Mouse (Mus musculus) MEL (cell line): ENCODE data around the gene Ptpre. TPM values are rescaled to one million over a fixed set of nuclear protein-coding genes. Genes with fewer than 3 reads are reported as not detected.

ENCODE experiments used
- DNase-seq: peaks from one replicate; pipeline ENCODE4 v3.0.0; 2011; ENCODE audit warnings: low read depth, low spot score
- H3K27ac ChIP-seq: 2 replicates; pipeline ENCODE4 v1.5.1; 2012; ENCODE audit warnings: low read depth, mild to moderate bottlenecking, control low read depth, low read length, moderate library complexity; ENCODE audit not compliant: control insufficient read depth
- H3K27me3 ChIP-seq, 2 experiments: fragments of 150-350 bp in 1 of 2; sonication (generic) in 1 of 2; 2 replicates each; pipeline ENCODE4 v1.6.1; 2012; ENCODE audit warnings: low read length in 2 of 2, mild to moderate bottlenecking in 2 of 2, improper control_type of control experiment in 1 of 2, moderate library complexity in 1 of 2; ENCODE audit not compliant: insufficient read depth in 2 of 2, control insufficient read depth in 1 of 2
- H3K36me3 ChIP-seq, 2 experiments: 2 replicates each; pipeline ENCODE4 v1.6.1; 2012 to 2014; ENCODE audit warnings: low read length in 2 of 2, improper control_type of control experiment in 1 of 2, inconsistent platforms in 1 of 2, mild to moderate bottlenecking in 1 of 2; ENCODE audit not compliant: insufficient read depth in 2 of 2, control insufficient read depth in 1 of 2
- H3K4me1 ChIP-seq, 2 experiments: fragments of 150-350 bp in 1 of 2; sonication (generic) in 1 of 2; 2 replicates each; pipeline ENCODE4 v1.6.1; 2012; ENCODE audit warnings: low read length in 2 of 2, improper control_type of control experiment in 1 of 2, mild to moderate bottlenecking in 1 of 2; ENCODE audit not compliant: insufficient read depth in 2 of 2, control insufficient read depth in 1 of 2
- H3K4me3 ChIP-seq, 2 experiments: fragments of 150-350 bp in 1 of 2; sonication (generic) in 1 of 2; 2 replicates each; pipeline ENCODE4 v1.5.1; 2012; ENCODE audit warnings: low read depth in 2 of 2, low read length in 2 of 2, mild to moderate bottlenecking in 2 of 2, moderate library complexity in 2 of 2, control low read depth in 1 of 2, improper control_type of control experiment in 1 of 2; ENCODE audit not compliant: control insufficient read depth in 1 of 2, insufficient read depth in 1 of 2
- H3K79me2 ChIP-seq: 2 replicates; pipeline ENCODE4 v1.6.1; 2012; ENCODE audit warnings: mild to moderate bottlenecking, low read length, moderate library complexity; ENCODE audit not compliant: control insufficient read depth, poor library complexity, insufficient read depth
- H3K9ac ChIP-seq: 2 replicates; pipeline ENCODE4 v1.6.1; 2012; ENCODE audit warnings: low read depth, mild to moderate bottlenecking, control low read depth, low read length, moderate library complexity; ENCODE audit not compliant: control insufficient read depth, poor library complexity, severe bottlenecking
- H3K9me3 ChIP-seq: fragments of 150-350 bp; sonication (generic); replicated peaks from 2 replicates; pipeline ENCODE4 v1.6.1; 2012; ENCODE audit warnings: mild to moderate bottlenecking, low read length, improper control_type of control experiment, moderate library complexity; ENCODE audit not compliant: insufficient read depth
- BHLHE40 ChIP-seq: IDR thresholded peaks from 2 replicates; pipeline ENCODE4 v1.6.1; 2012; ENCODE audit warnings: low read depth, mild to moderate bottlenecking, inconsistent platforms, low read length, improper control_type of control experiment, borderline replicate concordance
- CHD1 ChIP-seq: IDR thresholded peaks from 2 replicates; pipeline ENCODE4 v1.6.1; 2012; ENCODE audit warnings: low read depth, mild to moderate bottlenecking, inconsistent platforms, low read length, improper control_type of control experiment
- CHD2 ChIP-seq: IDR thresholded peaks from 2 replicates; pipeline ENCODE4 v1.6.1; 2011; ENCODE audit warnings: low read length, improper control_type of control experiment
- CTCF ChIP-seq, 3 experiments: IDR thresholded peaks in 2 of 3; conservative IDR thresholded peaks in 1 of 3; 2 replicates each; pipeline ENCODE4 v1.5.1; 2011 to 2012; ENCODE audit warnings: low read length in 3 of 3, low read depth in 2 of 3, mild to moderate bottlenecking in 2 of 3, improper control_type of control experiment in 1 of 3, inconsistent platforms in 1 of 3, mixed read lengths in 1 of 3, moderate library complexity in 1 of 3; ENCODE audit not compliant: control insufficient read depth in 1 of 3, insufficient read depth in 1 of 3, poor library complexity in 1 of 3, severe bottlenecking in 1 of 3
- E2F4 ChIP-seq: IDR thresholded peaks from 2 replicates; pipeline ENCODE4 v1.6.1; 2011; ENCODE audit warnings: low read depth, low read length, improper control_type of control experiment, borderline replicate concordance
- ELF1 ChIP-seq: IDR thresholded peaks from 2 replicates; pipeline ENCODE4 v1.6.1; 2014; ENCODE audit warnings: low read depth, mild to moderate bottlenecking, inconsistent platforms, low read length, improper control_type of control experiment, moderate library complexity
- EP300 ChIP-seq, 2 experiments: IDR thresholded peaks; 2 replicates each; pipeline ENCODE4 v1.6.1; 2011; ENCODE audit warnings: improper control_type of control experiment in 2 of 2, low read length in 2 of 2, low read depth in 1 of 2, mild to moderate bottlenecking in 1 of 2
- ETS1 ChIP-seq: IDR thresholded peaks from 2 replicates; pipeline ENCODE4 v1.6.1; 2012; ENCODE audit warnings: low read depth, mild to moderate bottlenecking, inconsistent platforms, low read length, improper control_type of control experiment, moderate library complexity
- GATA1 ChIP-seq: IDR thresholded peaks from 2 replicates; pipeline ENCODE4 v1.6.1; 2011; ENCODE audit warnings: low read depth, low read length, improper control_type of control experiment
- HCFC1 ChIP-seq: IDR thresholded peaks from 2 replicates; pipeline ENCODE4 v1.6.1; 2012; ENCODE audit warnings: low read depth, mild to moderate bottlenecking, inconsistent platforms, low read length, improper control_type of control experiment, moderate library complexity
- KAT2A ChIP-seq: conservative IDR thresholded peaks from 2 replicates; pipeline ENCODE4 v1.6.1; 2012; ENCODE audit warnings: low read depth, low read length, improper control_type of control experiment, inconsistent platforms
- MAFK ChIP-seq: IDR thresholded peaks from 2 replicates; pipeline ENCODE4 v1.6.1; 2011; ENCODE audit warnings: low read depth, mild to moderate bottlenecking, low read length, improper control_type of control experiment, borderline replicate concordance
- MAX ChIP-seq: IDR thresholded peaks from 2 replicates; pipeline ENCODE4 v1.6.1; 2011; ENCODE audit warnings: low read length, improper control_type of control experiment
- MAZ ChIP-seq: IDR thresholded peaks from 2 replicates; pipeline ENCODE4 v1.6.1; 2012; ENCODE audit warnings: low read depth, mild to moderate bottlenecking, inconsistent platforms, low read length, improper control_type of control experiment
- MEF2A ChIP-seq: IDR thresholded peaks from 2 replicates; pipeline ENCODE4 v1.6.1; 2014; ENCODE audit warnings: low read depth, mild to moderate bottlenecking, inconsistent platforms, low read length, improper control_type of control experiment; ENCODE audit not compliant: poor library complexity, insufficient replicate concordance, severe bottlenecking; ENCODE audit errors: extremely low read depth
- MXI1 ChIP-seq: IDR thresholded peaks from 2 replicates; pipeline ENCODE4 v1.6.1; 2011; ENCODE audit warnings: mild to moderate bottlenecking, low read depth, low read length, improper control_type of control experiment
- MYB ChIP-seq: IDR thresholded peaks from 2 replicates; pipeline ENCODE4 v1.6.1; 2011; ENCODE audit warnings: mild to moderate bottlenecking, low read depth, low read length, improper control_type of control experiment
- NELFE ChIP-seq: IDR thresholded peaks from 2 replicates; pipeline ENCODE4 v1.6.1; 2011; ENCODE audit warnings: low read depth, low read length, improper control_type of control experiment
- POLR2A ChIP-seq, 2 experiments: IDR thresholded peaks; 2 replicates each; pipeline ENCODE4 v1.6.1; 2011 to 2012; ENCODE audit warnings: low read length in 2 of 2, mild to moderate bottlenecking in 2 of 2, control low read depth in 1 of 2, improper control_type of control experiment in 1 of 2, low read depth in 1 of 2, moderate library complexity in 1 of 2; ENCODE audit not compliant: control insufficient read depth in 1 of 2, insufficient read depth in 1 of 2, poor library complexity in 1 of 2
- POLR2AphosphoS2 ChIP-seq: IDR thresholded peaks from 2 replicates; pipeline ENCODE4 v1.6.1; 2011; ENCODE audit warnings: low read length, improper control_type of control experiment
- POLR2AphosphoS5 ChIP-seq: IDR thresholded peaks from 2 replicates; pipeline ENCODE4 v1.6.1; 2012; ENCODE audit warnings: low read depth, borderline replicate concordance, mild to moderate bottlenecking, inconsistent platforms, low read length, moderate library complexity, mixed read lengths
- RAD21 ChIP-seq: IDR thresholded peaks from 2 replicates; pipeline ENCODE4 v1.6.1; 2011; ENCODE audit warnings: mild to moderate bottlenecking, low read depth, low read length, improper control_type of control experiment
- RCOR1 ChIP-seq: IDR thresholded peaks from 2 replicates; pipeline ENCODE4 v1.6.1; 2012; ENCODE audit warnings: low read depth, mild to moderate bottlenecking, inconsistent platforms, low read length, improper control_type of control experiment
- SIN3A ChIP-seq: IDR thresholded peaks from 2 replicates; pipeline ENCODE4 v1.6.1; 2012; ENCODE audit warnings: low read length, improper control_type of control experiment, inconsistent platforms
- SMC3 ChIP-seq: IDR thresholded peaks from 2 replicates; pipeline ENCODE4 v1.6.1; 2011; ENCODE audit warnings: low read depth, low read length, improper control_type of control experiment
- TBP ChIP-seq: IDR thresholded peaks from 2 replicates; pipeline ENCODE4 v1.8.0; 2011; ENCODE audit warnings: low read depth, low read length, improper control_type of control experiment
- TCF12 ChIP-seq: IDR thresholded peaks from 2 replicates; pipeline ENCODE4 v1.6.1; 2014; ENCODE audit warnings: low read depth, mild to moderate bottlenecking, inconsistent platforms, low read length, improper control_type of control experiment, moderate library complexity
- UBTF ChIP-seq: IDR thresholded peaks from 2 replicates; pipeline ENCODE4 v1.6.1; 2012; ENCODE audit warnings: low read depth, mild to moderate bottlenecking, inconsistent platforms, low read length, improper control_type of control experiment, moderate library complexity, borderline replicate concordance; ENCODE audit not compliant: insufficient read depth
- USF1 ChIP-seq: IDR thresholded peaks from 2 replicates; pipeline ENCODE4 v1.6.1; 2014; ENCODE audit warnings: low read depth, mild to moderate bottlenecking, inconsistent platforms, low read length, improper control_type of control experiment, moderate library complexity
- USF2 ChIP-seq, 2 experiments: IDR thresholded peaks; 2 replicates each; pipeline ENCODE4 v1.6.1; 2011 to 2012; ENCODE audit warnings: improper control_type of control experiment in 2 of 2, low read length in 2 of 2, borderline replicate concordance in 1 of 2, inconsistent platforms in 1 of 2, low read depth in 1 of 2, mild to moderate bottlenecking in 1 of 2; ENCODE audit not compliant: insufficient read depth in 1 of 2
- ZC3H11A ChIP-seq: IDR thresholded peaks from 2 replicates; pipeline ENCODE4 v1.6.1; 2012; ENCODE audit warnings: low read depth, mild to moderate bottlenecking, inconsistent platforms, low read length, improper control_type of control experiment
- ZKSCAN1 ChIP-seq: IDR thresholded peaks from 2 replicates; pipeline ENCODE4 v1.6.1; 2012; ENCODE audit warnings: low read depth, mild to moderate bottlenecking, inconsistent platforms, low read length, improper control_type of control experiment, moderate library complexity
- ZMIZ1 ChIP-seq: IDR thresholded peaks from 2 replicates; pipeline ENCODE4 v1.6.1; 2012; ENCODE audit warnings: low read depth, mild to moderate bottlenecking, inconsistent platforms, low read length, improper control_type of control experiment, moderate library complexity
- ZNF384 ChIP-seq: IDR thresholded peaks from 2 replicates; pipeline ENCODE4 v1.6.1; 2012; ENCODE audit warnings: low read depth, mild to moderate bottlenecking, inconsistent platforms, low read length, improper control_type of control experiment
- polyA plus RNA-seq, 2 experiments: library from polyadenylated mRNA; stranded (reverse) in 1 of 2; unstranded in 1 of 2; fragments of >175 nt in 1 of 2; fragments of >200 nt in 1 of 2; gene quantifications; 2 replicates each; pipeline versions ENCODE4 v1.2.1 to v1.2.4; 2012; ENCODE audit warnings: low replicate concordance in 2 of 2, low read depth in 1 of 2; ENCODE audit not compliant: insufficient read length in 2 of 2, insufficient read depth in 1 of 2, missing spikeins in 1 of 2
- total RNA-seq: library from RNA; depleted of rRNA; stranded (reverse); fragments of 300-350 nt; gene quantifications from 2 replicates; pipeline ENCODE4 v1.2.3, GENCODE M21; 2012

Ptpre gene
- total and polyA plus RNA-seq, 3 experiments, result 4.9 to 12.9 TPM; not detected in 1

DNA sequence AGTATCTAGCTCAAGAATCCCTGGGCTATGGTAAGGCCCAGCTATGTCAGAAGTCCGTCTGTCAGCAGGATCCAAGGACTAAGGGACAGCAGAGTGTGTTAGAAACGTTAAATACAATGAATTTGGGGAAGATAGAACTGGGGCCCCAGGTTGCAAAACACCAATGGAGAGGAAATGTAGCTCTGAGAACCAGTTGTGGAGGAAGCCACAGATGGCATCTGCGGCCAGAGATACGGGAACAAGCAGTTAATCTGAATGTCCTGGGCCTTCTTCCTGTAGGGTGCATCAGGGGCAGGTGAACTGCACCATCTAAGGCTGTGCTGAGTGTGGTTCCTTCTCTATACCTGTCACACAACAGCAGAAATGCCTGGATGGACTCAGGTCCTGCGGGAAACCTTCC lies 43.8 kb downstream of the Ptpre start (continued):
- no peak; the same call in 1 of the 2 replicates for TF ChIP-seq HCFC1
- no peak; the same call in 1 of the 2 replicates for TF ChIP-seq SMC3
- TF ChIP-seq GATA1, result peak; percentile 93
- TF ChIP-seq USF1, result no peak
- TF ChIP-seq MAFK, result peak; percentile 60; the same call in 1 of the 2 replicates
- TF ChIP-seq MEF2A, result no peak
- TF ChIP-seq ZNF384, result no peak
- TF ChIP-seq, all 39 proteins: peak for 15

DNA sequence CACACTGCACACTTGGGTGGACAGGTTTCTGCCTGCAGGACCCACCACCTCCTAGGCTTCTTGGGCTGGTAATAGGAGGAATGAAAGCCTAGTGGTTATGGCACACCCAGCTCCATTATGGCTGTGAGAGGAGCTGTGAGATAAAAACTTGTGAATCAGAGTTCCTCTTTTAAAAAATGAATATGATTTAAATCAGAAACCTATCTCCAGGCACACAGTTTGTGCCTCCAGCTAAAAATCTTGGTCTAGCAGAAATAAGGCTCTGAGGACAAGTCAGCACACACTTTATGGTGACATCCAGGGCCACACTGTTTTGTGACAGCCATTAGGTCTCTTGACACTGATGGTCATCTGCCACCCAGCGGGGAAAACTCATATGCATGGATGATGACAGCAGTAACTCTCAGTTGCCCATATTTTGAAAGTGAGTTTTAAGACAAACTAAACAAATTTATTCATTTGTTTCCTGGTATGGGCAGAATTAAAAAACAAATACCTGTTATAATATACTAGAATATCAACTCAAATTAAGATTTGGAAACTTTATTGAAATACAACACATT lies 47.9 kb downstream of the Ptpre start:
- H3K36me3 ChIP-seq, result peaks cover 0 to 51% of the 10 kb centered on the region in 2 experiments; a peak in 2 of 4 replicates
- DNase-seq, result no peak
- H3K9ac ChIP-seq, result no peak overlapping the region
- no peak overlapping the region for H3K27ac ChIP-seq
- peaks cover 13 to 48% of the 10 kb centered on the region in 2 experiments for H3K4me1 ChIP-seq
- peaks cover 16% of the 10 kb centered on the region for H3K79me2 ChIP-seq
- no peaks in the 10 kb centered on the region for H3K9me3 ChIP-seq
- H3K4me3 ChIP-seq, result no peak overlapping the region
- H3K27me3 ChIP-seq, result no peaks in the 10 kb centered on the region
- TF ChIP-seq USF2 (IDR thresholded peaks at IDR 0.05; ENCODE audit: borderline replicate concordance in 1 of 2, insufficient read depth in 1 of 2, low read depth in 1 of 2, low read length in 2 of 2) (no peak), POLR2AphosphoS2 (no peak), RCOR1 (peak; percentile 100), ETS1 (peak; percentile 35; the same call in 1 of the 2 replicates), BHLHE40 (peak; percentile 38; the same call in 1 of the 2 replicates), ZNF384 (no peak), ELF1 (no peak), POLR2A (IDR thresholded peaks at IDR 0.05; ENCODE audit: control insufficient read depth in 1 of 2, insufficient read depth in 1 of 2, low read depth in 1 of 2, low read length in 2 of 2, poor library complexity in 1 of 2) (no peak), E2F4 (no peak), MAFK (no peak), ZKSCAN1 (no peak), MAX (no peak), ZMIZ1 (no peak), CHD1 (no peak), RAD21 (no peak), MAZ (no peak), USF1 (no peak), MYB (no peak), TCF12 (peak; percentile 71; the same call in 1 of the 2 replicates), CHD2 (no peak), POLR2AphosphoS5 (no peak), HCFC1 (no peak), MEF2A (no peak), TBP (no peak), NELFE (no peak), CTCF (IDR thresholded peaks at IDR 0.05 in 2 of 3, conservative IDR thresholded peaks at IDR 0.05 in 1 of 3; ENCODE audit: control insufficient read depth in 1 of 3, insufficient read depth in 1 of 3, low read depth in 2 of 3, low read length in 3 of 3, poor library complexity in 1 of 3, severe bottlenecking in 1 of 3) (no peak), ZC3H11A (no peak), EP300 (IDR thresholded peaks at IDR 0.05; ENCODE audit: low read depth in 1 of 2, low read length in 2 of 2) (peak in 1 of 2 experiments; percentile 58; a peak in 2 of 4 replicates), UBTF (no peak), KAT2A (no peak), SIN3A (no peak), MXI1 (peak; percentile 62; the same call in 1 of the 2 replicates)
